Mouse (Mus musculus) heart, postnatal 0 days (tissue): ENCODE data around the gene Armh3.

Source experiments
- CTCF ChIP-seq: IDR thresholded peaks from 2 replicates; pipeline ENCODE4 v1.5.1; 2016; ENCODE audit warnings: antibody characterized with exemption, control low read depth, low read depth
- EP300 ChIP-seq: IDR thresholded peaks from 2 replicates; pipeline ENCODE4 v1.6.1; 2016; ENCODE audit warnings: antibody characterized with exemption, low read depth

DNA sequence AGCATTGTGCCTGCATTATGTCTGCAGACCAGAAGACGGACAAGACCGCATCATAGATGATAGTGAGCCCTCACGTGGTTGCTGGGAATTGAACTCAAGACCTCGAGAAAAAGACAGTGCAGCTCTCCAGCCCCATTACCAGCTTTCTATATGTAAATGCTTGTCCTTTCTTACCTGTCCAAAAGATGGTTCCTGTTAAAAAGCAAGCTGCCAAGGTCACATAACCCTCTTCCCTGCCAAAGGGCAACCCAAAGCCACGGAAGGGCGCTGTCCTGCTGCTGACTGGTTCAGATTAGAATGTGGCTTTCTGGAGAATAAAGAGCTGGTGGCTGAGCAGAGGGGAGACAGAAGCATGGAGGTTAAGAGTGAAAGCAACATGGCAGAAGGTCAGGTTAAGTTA is 90.9 kb downstream of the Armh3 start:
- TF ChIP-seq CTCF (no peak), EP300 (no peak)
